Mouse (Mus musculus) ES-E14 (cell line): ENCODE measurements around the gene Ranbp17. TPM values are rescaled to one million over a fixed set of nuclear protein-coding genes. Genes with fewer than 3 reads are reported as not detected.

Source experiments
- DNase-seq: peaks from one replicate; pipeline ENCODE4 v3.0.0-alpha.2; 2013; ENCODE audit warnings: low read depth, low spot score
- H3K27ac ChIP-seq: 2 replicates; pipeline ENCODE4 v1.5.1; 2012; ENCODE audit warnings: low read depth, mild to moderate bottlenecking, low read length, moderate library complexity, mixed read lengths; ENCODE audit not compliant: poor library complexity, insufficient read depth, severe bottlenecking
- H3K36me3 ChIP-seq: 2 replicates; pipeline ENCODE4 v1.6.1; 2012; ENCODE audit warnings: mild to moderate bottlenecking, low read length, moderate library complexity, mixed read lengths; ENCODE audit not compliant: control insufficient read depth, poor library complexity, insufficient read depth, severe bottlenecking
- H3K4me1 ChIP-seq, 2 experiments: fragments of 150-350 bp in 1 of 2; sonication (generic) in 1 of 2; 2 replicates each; pipeline ENCODE4 v1.6.1; 2012; ENCODE audit warnings: low read length in 2 of 2, mild to moderate bottlenecking in 1 of 2, mixed read lengths in 1 of 2; ENCODE audit not compliant: control insufficient read depth in 2 of 2, insufficient read depth in 2 of 2, poor library complexity in 1 of 2
- H3K4me3 ChIP-seq, 2 experiments: fragments of 150-350 bp in 1 of 2; sonication (generic) in 1 of 2; 2 replicates each; pipeline ENCODE4 v1.5.1; 2012; ENCODE audit warnings: low read length in 2 of 2, low read depth in 1 of 2, mild to moderate bottlenecking in 1 of 2, mixed read lengths in 1 of 2; ENCODE audit not compliant: insufficient read depth in 1 of 2, poor library complexity in 1 of 2, severe bottlenecking in 1 of 2
- H3K9ac ChIP-seq: 2 replicates; pipeline ENCODE4 v1.6.1; 2012; ENCODE audit warnings: low read depth, mild to moderate bottlenecking, low read length, mixed read lengths; ENCODE audit not compliant: poor library complexity, insufficient read depth, severe bottlenecking
- H3K9me3 ChIP-seq: fragments of 150-350 bp; sonication (generic); 2 replicates; pipeline ENCODE4 v1.6.1; 2012; ENCODE audit warnings: low read depth, mild to moderate bottlenecking, low read length; ENCODE audit not compliant: control insufficient read depth, insufficient read depth
- ZC3H11A ChIP-seq: IDR thresholded peaks from 2 replicates; pipeline ENCODE4 v1.6.1; 2012; ENCODE audit warnings: low read depth, mild to moderate bottlenecking, inconsistent platforms, low read length, borderline replicate concordance
- ZNF384 ChIP-seq: IDR thresholded peaks from 2 replicates; pipeline ENCODE4 v1.6.1; 2012; ENCODE audit warnings: low read depth, low read length, inconsistent platforms
- in situ Hi-C, 2 experiments: fragments of 600-800 bp; cut with MboI; formaldehyde crosslinking; loops; one replicate each; pipeline ENCODE4 v1.15.1; 2025; ENCODE audit warnings: low sequenced_read_pairs in 2 of 2, inconsistent platforms in 1 of 2; ENCODE audit not compliant: unreplicated experiment in 2 of 2
- total RNA-seq: library from RNA; depleted of rRNA; stranded (reverse); fragments of 300-350 nt; gene quantifications from 2 replicates; pipeline ENCODE4 v1.2.3, GENCODE M21; 2012; rRNA removed

The Ranbp17 gene
- total RNA-seq, 1 experiment, result 42.4 TPM

- no peak for DNase-seq
- Histone ChIP-seq H3K4me1 (peaks cover 2% of the 10 kb centered on the region in 2 experiments; a peak in 1 of 4 replicates), H3K27ac (peak overlapping the region; percentile 97), H3K36me3 (peaks cover 49% of the 10 kb centered on the region), H3K9me3 (no peaks in the 10 kb centered on the region), H3K9ac (peak overlapping the region; percentile 100), H3K4me3 (peak overlapping the region; percentile 76 to 99)
- TF ChIP-seq ZNF384 (no peak), ZC3H11A (no peak)
- in situ Hi-C loops, result no loop called here
These were observed 351.1 kb downstream of the Ranbp17 start for GRCm38 (mm10) chr11:33162211-33162997.

Other genes starting within 250 kb of the Ranbp17 start
- gene Gm12117, start 237.0 kb downstream of the Ranbp17 start, total RNA-seq, result 3.3 and 4.3 TPM in 2 replicates
- gene Gabrp, start 65.2 kb upstream of the Ranbp17 start, total RNA-seq, result 0.36 and 0.48 TPM in 2 replicates
- 0.09 TPM in 1 of 2 replicates, not detected in the other for gene D130052B06Rik, start 85.6 kb upstream of the Ranbp17 start, total RNA-seq